Mouse (Mus musculus) c-Kit-positive CD71-positive TER-119-positive erythroid progenitor cells, embryonic 14.5 days (primary cell): ENCODE measurements around the gene Ankdd1b.

Experiments used
- DNase-seq: peaks from one replicate; pipeline ENCODE4 v3.0.0-alpha.2; 2013; ENCODE audit warnings: low spot score

The Ankdd1b gene

DNA sequence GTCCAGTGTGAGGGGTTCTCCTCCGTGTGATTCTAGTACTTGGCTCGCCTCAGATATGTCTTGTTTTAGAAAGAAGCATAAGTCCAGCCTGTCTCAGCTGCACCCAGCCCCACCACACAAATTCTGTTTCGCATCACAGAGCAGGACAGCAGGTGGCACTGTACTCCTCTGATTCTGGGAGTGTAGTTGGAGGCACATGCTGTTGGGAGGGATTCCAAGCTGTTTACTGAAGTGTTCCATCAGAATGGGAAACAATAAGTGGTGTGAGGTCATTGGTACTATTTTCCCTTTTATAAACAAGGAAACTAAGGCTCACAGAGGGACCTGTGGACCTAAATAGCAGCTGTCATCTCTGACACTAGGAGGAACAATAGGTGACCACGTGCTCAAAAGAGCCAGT lies 64.0 kb downstream of the Ankdd1b start:
- DNase-seq = no peak

DNA sequence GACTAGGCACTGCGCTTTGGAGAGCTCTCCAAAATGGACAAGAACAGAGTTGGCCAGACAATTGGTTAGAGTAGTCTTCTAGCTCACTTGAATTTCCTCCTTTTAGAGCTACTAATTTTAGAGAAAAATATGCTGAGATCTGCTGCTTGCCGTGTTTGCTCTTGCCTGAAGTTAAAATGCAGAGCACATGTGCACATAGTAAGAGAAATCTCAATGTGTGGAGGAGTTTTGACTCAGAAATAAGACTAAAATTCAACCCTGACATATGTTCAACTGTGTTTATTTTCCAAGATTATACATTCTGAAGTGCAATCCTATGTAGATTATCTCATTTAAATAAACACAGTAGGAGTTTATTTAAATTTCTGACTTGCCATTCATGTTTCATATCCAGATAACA lies 65.5 kb downstream of the Ankdd1b start:
- no peak for DNase-seq

DNA sequence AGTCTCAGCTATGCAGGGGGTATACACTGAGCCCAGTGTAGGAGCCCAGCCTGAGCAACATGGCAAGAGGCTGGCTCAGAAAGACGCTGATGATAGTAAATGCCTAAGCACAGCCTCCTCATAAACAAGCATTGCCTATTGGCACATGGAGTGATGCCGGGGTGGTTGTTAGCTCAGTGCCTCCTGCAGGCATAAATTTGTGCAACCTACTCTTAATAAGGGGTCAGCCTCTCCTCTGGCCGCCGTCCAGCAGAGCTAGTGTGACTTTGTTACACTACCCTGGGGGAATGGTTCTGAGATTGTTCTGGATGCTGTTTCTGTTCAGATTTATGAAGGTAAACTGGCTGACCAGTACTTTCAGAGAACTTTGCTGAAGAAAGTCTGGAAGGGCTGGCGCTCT lies 69.7 kb downstream of the Ankdd1b start:
- no peak for DNase-seq

DNA sequence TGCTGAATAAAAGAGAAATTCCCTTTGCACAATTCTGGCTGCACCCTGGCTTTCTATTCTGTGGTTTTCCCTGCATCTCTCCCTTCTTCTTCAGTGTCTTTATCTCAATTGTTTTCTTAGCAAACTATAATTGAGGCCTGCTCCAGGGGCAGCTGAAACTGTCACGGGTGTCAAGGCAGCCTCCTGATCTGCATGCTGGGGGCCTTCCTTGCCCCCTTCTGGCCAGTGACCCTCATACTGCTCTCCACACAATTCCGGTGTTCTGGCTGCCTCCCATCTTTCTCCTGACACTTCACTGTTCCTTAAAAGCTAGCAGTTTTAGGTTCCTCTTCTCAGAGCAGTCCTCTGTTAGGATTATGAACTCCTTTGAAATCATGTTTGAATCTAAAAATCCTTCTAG lies 81.7 kb downstream of the Ankdd1b start:
- no peak for DNase-seq

DNA sequence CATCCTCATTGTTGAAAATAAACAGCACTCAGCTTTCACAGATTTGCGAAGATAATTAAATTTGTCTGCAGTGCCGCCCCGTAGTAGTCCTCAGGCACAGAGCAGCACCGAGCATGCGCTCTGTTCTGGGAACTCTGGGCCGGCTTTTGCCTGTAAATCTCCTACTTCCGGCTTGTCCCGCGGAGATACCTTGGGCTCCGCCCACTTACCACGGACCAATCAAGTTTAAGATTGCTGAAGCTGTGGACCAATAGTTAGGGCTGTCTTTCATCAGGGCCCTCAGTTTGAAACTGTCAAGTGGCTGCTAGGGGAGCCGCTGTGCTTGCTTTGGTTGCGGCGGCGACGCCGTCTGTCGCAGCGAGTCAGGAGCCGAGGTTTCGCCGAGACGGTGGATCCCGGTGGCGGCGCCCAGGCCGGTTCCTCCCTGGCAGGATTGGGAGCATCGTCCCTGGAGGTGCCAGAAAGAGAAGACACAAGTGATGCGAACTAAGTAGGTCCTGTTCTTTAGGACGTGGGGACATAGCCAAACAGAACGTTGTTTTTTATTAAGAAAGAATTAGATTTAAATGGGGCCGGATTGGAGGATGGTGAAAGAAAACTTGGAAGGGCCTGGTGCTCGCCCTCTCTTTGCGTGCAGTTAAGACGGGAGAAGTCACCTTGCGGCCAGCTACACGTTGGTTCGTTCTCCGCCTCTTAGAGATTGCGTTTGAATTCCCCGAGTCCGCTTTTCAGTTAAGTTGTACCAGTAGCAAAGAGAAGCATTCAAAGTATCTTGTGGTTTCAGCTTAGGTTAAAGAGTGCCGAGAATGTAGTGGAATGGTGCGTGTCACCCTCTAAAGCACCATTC lies 82.7 kb downstream of the Ankdd1b start, which contains the start of gene Poc5:
TSS of gene Poc5 (plus strand) at position 253 of the 847 bp plus-strand sequence.
- DNase-seq = peak; percentile 99

DNA sequence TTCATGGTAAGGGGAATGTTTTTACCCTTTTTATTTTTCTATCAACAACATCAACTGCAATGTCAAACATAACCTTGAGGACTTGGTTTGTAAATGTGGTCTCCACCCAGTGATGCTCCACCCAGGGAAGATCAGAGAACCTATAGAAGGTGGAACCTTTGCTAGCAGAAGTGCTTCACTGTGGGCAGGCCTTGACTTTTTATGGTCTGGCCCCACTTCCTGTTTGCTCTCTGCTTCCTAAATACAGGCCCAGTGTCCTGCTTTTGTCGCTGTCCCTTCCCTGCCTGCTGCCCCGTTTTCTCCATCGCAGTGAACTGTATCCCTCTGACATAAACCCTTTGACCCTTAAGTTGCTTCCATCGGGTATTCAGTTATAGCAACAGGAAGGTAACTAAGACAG lies 93.1 kb downstream of the Ankdd1b start:
- DNase-seq = no peak

DNA sequence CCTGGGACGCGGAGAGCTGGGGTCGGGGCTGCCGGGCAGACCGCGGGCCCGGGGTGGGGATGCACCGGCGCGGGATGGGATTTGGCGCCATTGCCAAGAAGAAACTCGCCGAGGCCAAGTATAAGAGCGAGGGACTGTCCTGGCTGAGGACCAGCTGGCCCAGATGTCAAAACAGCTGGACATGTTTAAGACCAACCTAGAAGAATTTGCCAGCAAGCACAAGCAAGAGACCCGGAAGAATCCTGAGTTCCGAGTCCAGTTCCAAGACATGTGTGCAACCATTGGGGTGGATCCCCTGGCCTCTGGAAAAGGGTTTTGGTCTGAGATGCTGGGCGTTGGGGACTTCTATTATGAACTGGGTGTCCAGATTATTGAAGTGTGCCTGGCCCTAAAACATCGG lies 94.1 kb downstream of the Ankdd1b start:
- no peak for DNase-seq

DNA sequence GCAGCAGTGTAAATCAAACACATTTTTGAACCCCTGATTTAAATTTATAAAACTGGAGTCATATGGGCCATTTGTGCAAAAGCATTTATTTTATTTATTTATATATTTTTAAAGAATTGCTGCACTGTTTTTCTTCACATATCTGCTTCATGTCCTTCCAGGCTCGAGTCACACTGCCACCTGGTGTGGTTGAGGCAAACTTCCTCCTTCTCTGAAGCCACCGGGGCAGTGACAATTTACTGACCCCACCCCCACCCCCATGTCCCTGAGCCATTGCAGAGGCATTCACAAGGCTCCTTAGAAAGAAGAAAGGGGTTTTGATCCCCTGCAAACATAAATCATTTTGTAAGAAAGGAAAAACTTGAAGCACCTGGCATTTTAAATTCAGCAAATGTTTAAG lies 95.5 kb downstream of the Ankdd1b start:
- DNase-seq = no peak
